Mouse (Mus musculus): ENCODE results near the gene Gm49425.

- TF ChIP-seq CTCF (IDR thresholded peaks at IDR 0.05; ENCODE audit: low read depth, low read length): no peak
- no peak for TF ChIP-seq GATA1 (IDR thresholded peaks at IDR 0.05; ENCODE audit: borderline replicate concordance, low read length)
Observed at GRCm38 (mm10) chr15:101553169-101553568, 36.1 kb upstream of the Gm49425 start.
